Comparison of ENCODE assay signal across 26 mouse cellular contexts in the genomic region with DNA sequence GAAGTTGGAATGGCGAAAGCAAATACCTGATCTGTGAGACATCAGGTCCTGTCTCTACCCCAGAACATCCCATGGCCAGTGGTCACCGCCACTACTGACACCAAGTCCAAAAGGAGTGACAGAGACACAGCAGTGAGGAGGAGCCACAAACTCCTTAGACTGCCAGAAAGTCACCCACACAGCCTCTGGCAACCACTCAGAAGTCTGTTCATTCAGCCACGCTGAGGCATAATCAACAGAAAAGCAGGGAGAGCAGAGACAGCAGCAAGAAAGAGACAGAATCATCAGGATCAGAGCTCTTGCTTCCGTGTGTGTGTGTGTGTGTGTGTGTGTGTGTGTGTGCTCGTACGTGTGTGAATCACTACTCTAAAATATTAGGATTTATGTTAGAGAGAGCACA. TPM values are rescaled to one million over a fixed set of nuclear protein-coding genes. Genes with fewer than 3 reads are reported as not detected.
DNase-seq lines count a peak whose midpoint lies in the region.
"Had no signal": no experiment of that assay in that cellular context is flagged by ENCODE, and none has a peak within 500 bp of the region (broad histone marks: within the 10 kb centered on the region; RNA-seq: fewer than 3 reads in every experiment).

No protein-coding gene starts in this region.

- no peaks in the 10 kb centered on the region for H3K9me3 ChIP-seq in midbrain, embryonic 10.5 days (replicated peaks)
- H3K9me3 ChIP-seq: embryonic facial prominence, embryonic 12.5 days; embryonic facial prominence, embryonic 15.5 days; G1E; heart, embryonic 10.5 days; heart, embryonic 13.5 days; hindbrain, embryonic 12.5 days; hindbrain, embryonic 15.5 days had no signal

- DNase-seq in cerebellum, postnatal 14 days: peak; percentile 51 to 57
- DNase-seq in cerebellum, adult 11 months: no peak
- DNase-seq in layer of hippocampus, adult 18-20 months (ENCODE audit: low spot score in 2 of 2): peak; percentile 28 to 55
- DNase-seq in layer of hippocampus, postnatal 25 days (ENCODE audit: extremely low spot score in 1 of 2, low spot score in 1 of 2): no peak
- DNase-seq in brain, adult 2 months (ENCODE audit: low read depth, low spot score): peak; percentile 20
- peak; percentile 14 to 24 for DNase-seq in layer of hippocampus, postnatal 10 days (ENCODE audit: low spot score in 2 of 2)
- no peak for DNase-seq in midbrain, embryonic 10.5 days (ENCODE audit: low spot score)
- no peak for DNase-seq in ovary, adult 18-20 months (ENCODE audit: low spot score)
- DNase-seq: adrenal gland, adult 2 months; adrenal gland, postnatal 14 days; B cell, adult 2 months; cerebellum, adult 8-10 months; forebrain, postnatal 0 days; gastrocnemius, adult 2 months; gastrocnemius, postnatal 14 days; heart, adult 2 months; heart, postnatal 14 days; heart, postnatal 4 days had no signal

- H3K27ac ChIP-seq in midbrain, embryonic 10.5 days (replicated peaks): no peak overlapping the region
- H3K27ac ChIP-seq: embryonic facial prominence, embryonic 12.5 days; embryonic facial prominence, embryonic 15.5 days; gastrocnemius, adult 2 months; heart, adult 2 months; heart, embryonic 10.5 days; heart, embryonic 13.5 days; hindbrain, embryonic 12.5 days; hindbrain, embryonic 15.5 days had no signal

- no peaks in the 10 kb centered on the region for H3K4me1 ChIP-seq in midbrain, embryonic 10.5 days
- H3K4me1 ChIP-seq: embryonic facial prominence, embryonic 12.5 days; embryonic facial prominence, embryonic 15.5 days; heart, embryonic 10.5 days; heart, embryonic 13.5 days; hindbrain, embryonic 12.5 days; hindbrain, embryonic 15.5 days had no signal

- WGBS in midbrain, embryonic 10.5 days: 89% methylated on average over 6 of the region's 6 CpGs

- no peaks in the 10 kb centered on the region for H3K36me3 ChIP-seq in midbrain, embryonic 10.5 days
- H3K36me3 ChIP-seq: embryonic facial prominence, embryonic 12.5 days; embryonic facial prominence, embryonic 15.5 days; G1E; heart, embryonic 10.5 days; heart, embryonic 13.5 days; hindbrain, embryonic 12.5 days; hindbrain, embryonic 15.5 days had no signal

- no peak overlapping the region for H3K4me3 ChIP-seq in midbrain, embryonic 10.5 days
- H3K4me3 ChIP-seq: embryonic facial prominence, embryonic 12.5 days; embryonic facial prominence, embryonic 15.5 days; gastrocnemius, adult 2 months; heart, adult 2 months; heart, embryonic 10.5 days; heart, embryonic 13.5 days; hindbrain, embryonic 12.5 days; hindbrain, embryonic 15.5 days had no signal

- no peaks in the 10 kb centered on the region for H3K27me3 ChIP-seq in midbrain, embryonic 10.5 days (ENCODE audit: low read depth, poor library complexity, severe bottlenecking)
- H3K27me3 ChIP-seq: embryonic facial prominence, embryonic 12.5 days; embryonic facial prominence, embryonic 15.5 days; heart, embryonic 13.5 days; hindbrain, embryonic 12.5 days; hindbrain, embryonic 15.5 days had no signal

RNA-seq across cellular contexts. Expression of gene Dnah9, which starts 33.5 kb away (rescaled TPM):
- 10 to 100 TPM; 14.8 to 16.1 TPM for total RNA-seq in layer of hippocampus, adult 18-20 months (2021)
- total RNA-seq in layer of hippocampus, postnatal 25 days (2021): 10 to 100 TPM; 12.1 to 18.9 TPM
- total RNA-seq in layer of hippocampus, postnatal 10 days (2021): 10 to 100 TPM; 13.5 to 13.9 TPM
- 0.32 and 0.57 TPM in 2 replicates for polyA plus RNA-seq in midbrain, embryonic 10.5 days (2016; fragmentation: Nextera tagmentation; extraction: Ambion mirVana)
- total RNA-seq: adrenal gland, adult 2 months; adrenal gland, postnatal 14 days; common myeloid progenitor, adult 5-6 weeks; gastrocnemius, adult 2 months; gastrocnemius, postnatal 14 days; heart, adult 2 months; heart, postnatal 4 days had no signal
- polyA plus RNA-seq: adrenal gland, adult 2 months; G1E; heart, embryonic 10.5 days had no signal

Comparison
In these comparisons a context has a peak if more than half of its experiments do, and no peak if none do; other contexts are left out.
1. DNase-seq: peak in cerebellum, postnatal 14 days (2 of 2), layer of hippocampus, adult 18-20 months (2 of 2), brain, adult 2 months (single experiment) and layer of hippocampus, postnatal 10 days (2 of 2); none in cerebellum, adult 11 months (single experiment), layer of hippocampus, postnatal 25 days (0 of 2), midbrain, embryonic 10.5 days (single experiment) and ovary, adult 18-20 months (single experiment).